Mouse (Mus musculus): ENCODE results near the gene Tom1. TPM values are rescaled to one million over a fixed set of nuclear protein-coding genes. Genes with fewer than 3 reads are reported as not detected.
A peak's percentile ranks its signal among the peaks of the same experiment; 100 is the strongest.

Tom1 gene
- total and polyA plus RNA-seq, 3 experiments = 18.0 to 32.6 TPM; not detected in 1

DNA sequence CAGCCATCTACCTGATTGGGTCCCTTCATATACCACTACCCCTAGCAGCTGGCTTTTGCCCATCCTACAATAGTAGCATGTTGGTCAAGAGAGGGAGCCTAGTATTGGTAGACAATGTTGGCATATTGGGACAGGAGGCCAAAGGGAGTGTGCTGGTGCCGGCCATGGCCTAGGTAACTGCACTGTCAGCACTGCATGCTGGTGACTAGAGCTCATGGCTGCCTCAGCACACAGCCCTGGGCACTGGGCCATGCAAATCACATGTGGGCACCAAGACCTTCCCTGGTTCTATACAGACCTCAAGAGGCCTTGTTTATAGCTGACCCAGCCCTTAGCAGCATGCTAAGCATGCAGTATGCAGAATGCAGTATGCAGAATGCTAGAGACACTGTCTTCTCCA, 36.8 kb downstream of the Tom1 start:
- no peaks in the 10 kb centered on the region for H3K9me3 ChIP-seq (replicated peaks; ENCODE audit: insufficient read depth, low read length)
- no peaks in the 10 kb centered on the region for H3K79me2 ChIP-seq (ENCODE audit: control insufficient read depth, insufficient read depth, low read length, poor library complexity)
- H3K36me3 ChIP-seq (ENCODE audit: control insufficient read depth in 1 of 2, insufficient read depth in 2 of 2, low read length in 2 of 2) = no peaks in the 10 kb centered on the region
- H3K27ac ChIP-seq (ENCODE audit: control insufficient read depth, low read depth, low read length) = no peak overlapping the region
- DNase-seq (ENCODE audit: low read depth, low spot score) = no peak
- no peak overlapping the region for H3K9ac ChIP-seq (ENCODE audit: control insufficient read depth, low read depth, low read length, poor library complexity, severe bottlenecking)
- TF ChIP-seq E2F4 (IDR thresholded peaks at IDR 0.05; ENCODE audit: borderline replicate concordance, low read depth, low read length) (no peak), USF2 (IDR thresholded peaks at IDR 0.05; ENCODE audit: borderline replicate concordance in 1 of 2, insufficient read depth in 1 of 2, low read depth in 1 of 2, low read length in 2 of 2) (no peak), MYB (IDR thresholded peaks at IDR 0.05; ENCODE audit: low read depth, low read length) (no peak), JUND (IDR thresholded peaks at IDR 0.05; ENCODE audit: low read depth, low read length) (no peak), POLR2AphosphoS2 (IDR thresholded peaks at IDR 0.05; ENCODE audit: low read length) (no peak; the same call in 1 of the 2 replicates), RCOR1 (IDR thresholded peaks at IDR 0.05; ENCODE audit: low read depth, low read length) (no peak), EP300 (IDR thresholded peaks at IDR 0.05; ENCODE audit: low read depth in 1 of 2, low read length in 2 of 2) (no peak), MYC (IDR thresholded peaks at IDR 0.05; ENCODE audit: low read depth, low read length) (no peak), SIN3A (IDR thresholded peaks at IDR 0.05; ENCODE audit: low read length) (no peak), RAD21 (IDR thresholded peaks at IDR 0.05; ENCODE audit: low read depth, low read length) (no peak), POLR2AphosphoS5 (IDR thresholded peaks at IDR 0.05; ENCODE audit: borderline replicate concordance, low read depth, low read length) (no peak), ETS1 (IDR thresholded peaks at IDR 0.05; ENCODE audit: low read depth, low read length) (no peak), POLR2A (IDR thresholded peaks at IDR 0.05; ENCODE audit: control insufficient read depth in 1 of 2, insufficient read depth in 1 of 2, low read depth in 1 of 2, low read length in 2 of 2, poor library complexity in 1 of 2) (no peak)
- no peaks in the 10 kb centered on the region for H3K27me3 ChIP-seq (ENCODE audit: control insufficient read depth in 1 of 2, insufficient read depth in 2 of 2, low read length in 2 of 2)
- no peak overlapping the region for H3K4me3 ChIP-seq (ENCODE audit: control insufficient read depth in 1 of 2, insufficient read depth in 1 of 2, low read depth in 2 of 2, low read length in 2 of 2)
- no peaks in the 10 kb centered on the region; a peak in 1 of 4 replicates for H3K4me1 ChIP-seq (ENCODE audit: control insufficient read depth in 1 of 2, insufficient read depth in 2 of 2, low read length in 2 of 2)

DNA sequence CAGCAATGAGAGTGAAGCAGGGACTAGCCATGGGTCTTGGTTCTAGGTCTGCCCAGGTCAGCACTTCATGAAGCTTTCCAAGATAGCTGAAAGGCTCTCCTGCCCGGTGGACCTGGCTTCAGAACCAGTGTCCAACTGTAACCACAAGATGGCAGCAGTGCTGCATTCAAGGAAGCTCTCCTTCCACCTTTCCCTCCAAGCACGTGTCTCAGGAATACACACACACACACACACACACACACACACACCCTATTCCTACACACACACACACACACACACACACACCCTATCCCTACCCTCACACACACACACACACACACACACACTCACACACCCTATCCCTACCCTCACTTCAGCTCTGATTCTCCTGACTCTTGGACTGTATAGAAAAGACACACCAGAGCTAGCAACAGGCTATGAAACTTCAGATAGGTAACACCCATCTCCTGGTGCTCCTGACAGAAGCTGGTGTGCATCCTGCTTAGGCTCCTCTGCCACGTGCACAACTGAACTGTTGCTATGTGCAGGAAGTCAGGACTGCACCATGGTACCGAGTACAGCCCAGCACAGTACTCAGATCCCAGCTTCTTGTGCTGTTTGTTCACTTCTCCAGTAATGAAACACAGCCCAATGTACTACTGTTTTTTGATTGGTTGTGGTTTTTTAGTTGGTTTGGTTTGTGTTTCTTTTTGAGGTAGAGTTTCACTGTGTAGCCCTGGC, 38.3 kb downstream of the Tom1 start:
- no peak overlapping the region for H3K9ac ChIP-seq (ENCODE audit: control insufficient read depth, low read depth, low read length, poor library complexity, severe bottlenecking)
- H3K79me2 ChIP-seq (ENCODE audit: control insufficient read depth, insufficient read depth, low read length, poor library complexity) = no peaks in the 10 kb centered on the region
- no peaks in the 10 kb centered on the region; a peak in 1 of 4 replicates for H3K4me1 ChIP-seq (ENCODE audit: control insufficient read depth in 1 of 2, insufficient read depth in 2 of 2, low read length in 2 of 2)
- no peaks in the 10 kb centered on the region for H3K36me3 ChIP-seq (ENCODE audit: control insufficient read depth in 1 of 2, insufficient read depth in 2 of 2, low read length in 2 of 2)
- no peak overlapping the region for H3K27ac ChIP-seq (ENCODE audit: control insufficient read depth, low read depth, low read length)
- DNase-seq (ENCODE audit: low read depth, low spot score) = peak; percentile 87
- H3K4me3 ChIP-seq (ENCODE audit: control insufficient read depth in 1 of 2, insufficient read depth in 1 of 2, low read depth in 2 of 2, low read length in 2 of 2) = no peak overlapping the region
- H3K9me3 ChIP-seq (replicated peaks; ENCODE audit: insufficient read depth, low read length) = no peaks in the 10 kb centered on the region
- no peaks in the 10 kb centered on the region for H3K27me3 ChIP-seq (ENCODE audit: control insufficient read depth in 1 of 2, insufficient read depth in 2 of 2, low read length in 2 of 2)
- peak; percentile 31; the same call in 1 of the 2 replicates for TF ChIP-seq ELF1 (IDR thresholded peaks at IDR 0.05; ENCODE audit: low read depth, low read length)
- no peak for TF ChIP-seq HCFC1 (IDR thresholded peaks at IDR 0.05; ENCODE audit: low read depth, low read length)
- TF ChIP-seq ZKSCAN1 (IDR thresholded peaks at IDR 0.05; ENCODE audit: low read depth, low read length) = no peak
- no peak for TF ChIP-seq TCF12 (IDR thresholded peaks at IDR 0.05; ENCODE audit: low read depth, low read length)
- peak; percentile 80 for TF ChIP-seq MXI1 (IDR thresholded peaks at IDR 0.05; ENCODE audit: low read depth, low read length)
- no peak for TF ChIP-seq CHD1 (IDR thresholded peaks at IDR 0.05; ENCODE audit: low read depth, low read length)
- TF ChIP-seq UBTF (IDR thresholded peaks at IDR 0.05; ENCODE audit: borderline replicate concordance, insufficient read depth, low read depth, low read length) = no peak
- TF ChIP-seq GATA1 (IDR thresholded peaks at IDR 0.05; ENCODE audit: low read depth, low read length) = no peak
- TF ChIP-seq MEF2A (IDR thresholded peaks at IDR 0.05; ENCODE audit: extremely low read depth, insufficient replicate concordance, low read depth, low read length, poor library complexity, severe bottlenecking) = no peak
- no peak for TF ChIP-seq JUND (IDR thresholded peaks at IDR 0.05; ENCODE audit: low read depth, low read length)
- TF ChIP-seq POLR2AphosphoS2 (IDR thresholded peaks at IDR 0.05; ENCODE audit: low read length) = no peak
- TF ChIP-seq MAZ (IDR thresholded peaks at IDR 0.05; ENCODE audit: low read depth, low read length) = no peak
- TF ChIP-seq GABPA (IDR thresholded peaks at IDR 0.05; ENCODE audit: low read depth, low read length) = no peak
- peak; percentile 88 for TF ChIP-seq SMC3 (IDR thresholded peaks at IDR 0.05; ENCODE audit: low read depth, low read length)
- peak; percentile 84 to 93 (median 87) for TF ChIP-seq CTCF (IDR thresholded peaks at IDR 0.05 in 2 of 3, conservative IDR thresholded peaks at IDR 0.05 in 1 of 3; ENCODE audit: control insufficient read depth in 1 of 3, insufficient read depth in 1 of 3, low read depth in 2 of 3, low read length in 3 of 3, poor library complexity in 1 of 3, severe bottlenecking in 1 of 3)
- TF ChIP-seq NELFE (IDR thresholded peaks at IDR 0.05; ENCODE audit: low read depth, low read length) = no peak
- no peak for TF ChIP-seq MAFK (IDR thresholded peaks at IDR 0.05; ENCODE audit: borderline replicate concordance, low read depth, low read length)
- TF ChIP-seq POLR2AphosphoS5 (IDR thresholded peaks at IDR 0.05; ENCODE audit: borderline replicate concordance, low read depth, low read length) = no peak
- TF ChIP-seq RCOR1 (IDR thresholded peaks at IDR 0.05; ENCODE audit: low read depth, low read length) = no peak
- TF ChIP-seq MYC (IDR thresholded peaks at IDR 0.05; ENCODE audit: low read depth, low read length) = peak; percentile 97
- peak; percentile 64 for TF ChIP-seq SIN3A (IDR thresholded peaks at IDR 0.05; ENCODE audit: low read length)
- TF ChIP-seq MYB (IDR thresholded peaks at IDR 0.05; ENCODE audit: low read depth, low read length) = no peak
- no peak for TF ChIP-seq KAT2A (conservative IDR thresholded peaks at IDR 0.05; ENCODE audit: low read depth, low read length)

Data from MEL (cell line).